Mouse (Mus musculus) adrenal gland (tissue): ENCODE results near the gene Smg6.

Experiments used
- intact Hi-C: fragments of 180-260 bp; cut with DNase I; formaldehyde crosslinking; loops from one replicate; pipeline ENCODE4 v1.15.1; 2025

Gene Smg6

GRCm38 (mm10) chr11:75094759-75095158 lies 169.1 kb downstream of the Smg6 start:
- intact Hi-C loops = no loop called here

GRCm38 (mm10) chr11:75102763-75103339 lies 177.2 kb downstream of the Smg6 start:
- intact Hi-C loops = no loop called here

- intact Hi-C loops = no loop called here
Measured at GRCm38 (mm10) chr11:75106614-75107013, 181.0 kb downstream of the Smg6 start.

GRCm38 (mm10) chr11:75108909-75109308 lies 183.3 kb downstream of the Smg6 start:
- intact Hi-C loops = no loop called here

GRCm38 (mm10) chr11:75116379-75116778 lies 190.8 kb downstream of the Smg6 start:
- intact Hi-C loops = no loop called here

GRCm38 (mm10) chr11:75118141-75118540 lies 192.5 kb downstream of the Smg6 start:
- intact Hi-C loops = no loop called here

- intact Hi-C loops = no loop called here
Measured at GRCm38 (mm10) chr11:75119298-75119697, 193.7 kb downstream of the Smg6 start.

- intact Hi-C loops = no loop called here
Measured at GRCm38 (mm10) chr11:75119841-75120240, 194.2 kb downstream of the Smg6 start.

- intact Hi-C loops = no loop called here
Measured at GRCm38 (mm10) chr11:75121348-75121747, 195.7 kb downstream of the Smg6 start.

- intact Hi-C loops = no loop called here
Measured at GRCm38 (mm10) chr11:75124406-75124805, 198.8 kb downstream of the Smg6 start.

GRCm38 (mm10) chr11:75126384-75126783 lies 200.8 kb downstream of the Smg6 start:
- intact Hi-C loops = no loop called here

- intact Hi-C loops = no loop called here
Measured at GRCm38 (mm10) chr11:75129481-75129880, 203.9 kb downstream of the Smg6 start.

GRCm38 (mm10) chr11:75131300-75131699 lies 205.7 kb downstream of the Smg6 start:
- intact Hi-C loops = no loop called here

- intact Hi-C loops = no loop called here
Measured at GRCm38 (mm10) chr11:75132278-75132677, 206.7 kb downstream of the Smg6 start.

- intact Hi-C loops = no loop called here
Measured at GRCm38 (mm10) chr11:75133391-75133790, 207.8 kb downstream of the Smg6 start.

- intact Hi-C loops = no loop called here
Measured at GRCm38 (mm10) chr11:75133951-75134350, 208.3 kb downstream of the Smg6 start.

- intact Hi-C loops = no loop called here
Measured at GRCm38 (mm10) chr11:75134485-75135068, 209.0 kb downstream of the Smg6 start.

- intact Hi-C loops = no loop called here
Measured at GRCm38 (mm10) chr11:75135358-75135757, 209.7 kb downstream of the Smg6 start.

- intact Hi-C loops = no loop called here
Measured at GRCm38 (mm10) chr11:75136666-75137398, 211.2 kb downstream of the Smg6 start.

- intact Hi-C loops = no loop called here
Measured at GRCm38 (mm10) chr11:75139122-75139963, 213.7 kb downstream of the Smg6 start.

- intact Hi-C loops = no loop called here
Measured at GRCm38 (mm10) chr11:75140431-75140830, 214.8 kb downstream of the Smg6 start.

- intact Hi-C loops = no loop called here
Measured at GRCm38 (mm10) chr11:75141038-75141437, 215.4 kb downstream of the Smg6 start.
